Mouse (Mus musculus): ENCODE results near the gene Gpr31b. TPM values are rescaled to one million over a fixed set of nuclear protein-coding genes. Genes with fewer than 3 reads are reported as not detected.
"Not testable (repeated sequence)": the region's sequence is repeated elsewhere in the genome, so short reads cannot be mapped to it uniquely, and the experiment has no call there.

The Gpr31b gene
- polyA plus RNA-seq, 1 experiment from 2014 or later = 0.46 TPM

- WGBS (ENCODE audit: missing documents) = 79% methylated on average over 5 of the region's 5 CpGs
- Histone ChIP-seq H3K4me3 (ENCODE audit: inconsistent target) (no peak overlapping the region), H3K27ac (no peak overlapping the region), H3K36me3 (ENCODE audit: inconsistent target) (peaks cover 5% of the 10 kb centered on the region; the same call in 1 of the 2 replicates), H3K79me2 (ENCODE audit: inconsistent target) (peaks cover 22% of the 10 kb centered on the region)
These were observed 45.1 kb downstream of the Gpr31b start for GRCm38 (mm10) chr17:13006984-13007383.

GRCm38 (mm10) chr17:13006546-13006945, 45.5 kb downstream of the Gpr31b start, which contains the start of gene Sod2:
Gene Sod2, plus strand, starts transcription at chr17:13006846.
- not testable (repeated sequence) for H3K4me3 ChIP-seq (ENCODE audit: inconsistent target); H3K36me3 ChIP-seq (ENCODE audit: inconsistent target); H3K27ac ChIP-seq
- peaks cover 22% of the 10 kb centered on the region for H3K79me2 ChIP-seq (ENCODE audit: inconsistent target)
- 100% methylated on average over 2 of the region's 2 CpGs for WGBS (ENCODE audit: missing documents)

GRCm38 (mm10) chr17:13004436-13004835, 47.7 kb downstream of the Gpr31b start:
- 95% methylated on average over 2 of the region's 2 CpGs for WGBS (ENCODE audit: missing documents)
- not testable (repeated sequence) for H3K36me3 ChIP-seq (ENCODE audit: inconsistent target); H3K27ac ChIP-seq; H3K4me3 ChIP-seq (ENCODE audit: inconsistent target)
- peaks cover 11% of the 10 kb centered on the region for H3K79me2 ChIP-seq (ENCODE audit: inconsistent target)

- not testable (repeated sequence) for H3K36me3 ChIP-seq (ENCODE audit: inconsistent target); H3K4me3 ChIP-seq (ENCODE audit: inconsistent target); H3K27ac ChIP-seq; H3K79me2 ChIP-seq (ENCODE audit: inconsistent target)
- whole genome bisulfite sequencing (ENCODE audit: missing documents) = 86% methylated on average over 5 of the region's 5 CpGs
These were observed 49.9 kb downstream of the Gpr31b start for GRCm38 (mm10) chr17:13002243-13002642.

Other genes with a start within 250 kb of the Gpr31b start
- not detected in 3 replicates for gene Mas1, start 184.2 kb downstream of the Gpr31b start, polyA plus RNA-seq (2018)
- gene Mrgprh, start 176.3 kb downstream of the Gpr31b start, polyA plus RNA-seq (2018) = not detected in 3 replicates
- gene Pnldc1, start 142.1 kb downstream of the Gpr31b start, polyA plus RNA-seq (2018) = 0.09 to 0.41 TPM in 2 of 3 replicates, not detected in the other
- gene Tcp1, start 136.6 kb downstream of the Gpr31b start, polyA plus RNA-seq (2018) = 108 to 202 TPM (median 164 TPM) in 3 replicates
- 51.1 to 81.8 TPM (median 56.2 TPM) in 3 replicates for gene Mrpl18, start 136.0 kb downstream of the Gpr31b start, polyA plus RNA-seq (2018)
- 0.39 TPM in 1 of 3 replicates, not detected in the others for gene Acat3, start 111.7 kb downstream of the Gpr31b start, polyA plus RNA-seq (2018)
- gene Acat2, start 91.5 kb downstream of the Gpr31b start, polyA plus RNA-seq (2018) = 7.0 to 21.1 TPM (median 15.6 TPM) in 3 replicates
- 87.5 to 118 TPM (median 87.8 TPM) in 3 replicates for gene Wtap, start 58.1 kb downstream of the Gpr31b start, polyA plus RNA-seq (2018)
- 43.6 to 99.3 TPM (median 89.5 TPM) in 3 replicates for gene Sod2, start 45.5 kb downstream of the Gpr31b start, polyA plus RNA-seq (2018)
- gene Tcp10b, start 8.8 kb upstream of the Gpr31b start, polyA plus RNA-seq (2018) = 0.30 to 0.32 TPM in 2 of 3 replicates, not detected in the other
- gene Unc93a, start 79.5 kb upstream of the Gpr31b start, polyA plus RNA-seq (2018) = not detected in 3 replicates
- not detected in 3 replicates for gene Smok2a, start 168.9 kb upstream of the Gpr31b start, polyA plus RNA-seq (2018)
- not detected in 3 replicates for gene Smok2b, start 178.0 kb upstream of the Gpr31b start, polyA plus RNA-seq (2018)